Mouse (Mus musculus): ENCODE data around the gene Slc29a1.

The Slc29a1 gene

GRCm38 (mm10) chr17:45589844-45590243, 9.6 kb downstream of the Slc29a1 start:
- DNase-seq (ENCODE audit: low spot score in 2 of 2): peak in 1 of 2 experiments; percentile 26

GRCm38 (mm10) chr17:45589236-45589635, 10.2 kb downstream of the Slc29a1 start:
- DNase-seq (ENCODE audit: low spot score in 2 of 2): peak in 1 of 2 experiments; percentile 20

GRCm38 (mm10) chr17:45588370-45588769, 11.0 kb downstream of the Slc29a1 start:
- no peak for DNase-seq (ENCODE audit: low spot score in 2 of 2)

GRCm38 (mm10) chr17:45586449-45586837, 13.0 kb downstream of the Slc29a1 start:
- no peak for DNase-seq (ENCODE audit: low spot score in 2 of 2)

- DNase-seq (ENCODE audit: low spot score in 2 of 2): no peak
These were observed 13.5 kb downstream of the Slc29a1 start for GRCm38 (mm10) chr17:45585725-45586448.

- DNase-seq (ENCODE audit: low spot score in 2 of 2): peak; percentile 86
These were observed 14.3 kb downstream of the Slc29a1 start for GRCm38 (mm10) chr17:45584939-45585678.

- peak; percentile 91 to 92 for DNase-seq (ENCODE audit: low spot score in 2 of 2)
These were observed 15.1 kb downstream of the Slc29a1 start for GRCm38 (mm10) chr17:45584096-45584896.

- DNase-seq (ENCODE audit: low spot score in 2 of 2): no peak
These were observed 16.6 kb downstream of the Slc29a1 start for GRCm38 (mm10) chr17:45582715-45583355.

- DNase-seq (ENCODE audit: low spot score in 2 of 2): no peak
These were observed 17.2 kb downstream of the Slc29a1 start for GRCm38 (mm10) chr17:45582188-45582587.

GRCm38 (mm10) chr17:45581567-45581983, 17.8 kb downstream of the Slc29a1 start:
- DNase-seq (ENCODE audit: low spot score in 2 of 2): peak; percentile 76 to 79

GRCm38 (mm10) chr17:45580958-45581477, 18.4 kb downstream of the Slc29a1 start:
- peak in 1 of 2 experiments; percentile 36 for DNase-seq (ENCODE audit: low spot score in 2 of 2)

GRCm38 (mm10) chr17:45579554-45579953, 19.9 kb downstream of the Slc29a1 start:
- no peak for DNase-seq (ENCODE audit: low spot score in 2 of 2)

- no peak for DNase-seq (ENCODE audit: low spot score in 2 of 2)
These were observed 20.6 kb downstream of the Slc29a1 start for GRCm38 (mm10) chr17:45578843-45579242.

GRCm38 (mm10) chr17:45578242-45578641, 21.2 kb downstream of the Slc29a1 start:
- DNase-seq (ENCODE audit: low spot score in 2 of 2): no peak

- DNase-seq (ENCODE audit: low spot score in 2 of 2): no peak
These were observed 24.1 kb downstream of the Slc29a1 start for GRCm38 (mm10) chr17:45575123-45575897.

- DNase-seq (ENCODE audit: low spot score in 2 of 2): peak; percentile 90 to 93
These were observed 25.2 kb downstream of the Slc29a1 start for GRCm38 (mm10) chr17:45574129-45574761.

- peak; percentile 99 for DNase-seq (ENCODE audit: low spot score in 2 of 2)
These were observed 25.7 kb downstream of the Slc29a1 start for GRCm38 (mm10) chr17:45573780-45574123.

GRCm38 (mm10) chr17:45573087-45573779, 26.2 kb downstream of the Slc29a1 start, which contains the start of gene Hsp90ab1:
Gene Hsp90ab1 (minus strand): TSS chr17:45573271.
- peak; percentile 99 for DNase-seq (ENCODE audit: low spot score in 2 of 2)
